In the genomic region with DNA sequence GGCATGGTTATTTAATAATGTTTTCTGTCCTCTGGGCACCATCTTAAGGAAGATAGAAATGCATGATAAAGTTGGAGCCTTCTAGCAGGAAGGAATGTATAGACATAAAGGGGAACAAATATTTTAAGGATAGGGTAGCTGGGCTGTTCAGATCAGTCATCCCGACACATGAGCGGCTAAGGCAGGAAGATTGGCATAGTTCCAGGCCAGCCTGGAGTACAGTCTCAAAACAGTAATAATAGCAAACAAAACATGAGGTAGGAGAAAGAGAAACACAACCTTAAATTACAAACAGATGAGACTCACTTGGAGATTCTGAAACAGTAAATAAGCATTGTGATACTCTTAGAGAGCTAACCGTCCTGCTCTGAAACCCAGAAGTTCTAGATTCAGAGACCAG, we compare ENCODE assay signal across 26 mouse cellular contexts.
DNase-seq lines count a peak whose midpoint lies in the region; ATAC-seq and TF ChIP-seq lines count a peak whose summit lies in the region.
"Had no signal": no experiment of that assay in that cellular context is flagged by ENCODE, and none has a peak within 500 bp of the region (broad histone marks: within the 10 kb centered on the region; RNA-seq: fewer than 3 reads in every experiment).

No protein-coding gene starts in this region.

- H3K36me3 ChIP-seq in lung, postnatal 0 days (ENCODE audit: insufficient read depth, low read length), result no peaks in the 10 kb centered on the region
- H3K36me3 ChIP-seq: stomach, embryonic 15.5 days had no signal

- no peak overlapping the region for H3K4me3 ChIP-seq in layer of hippocampus, adult 2 months
- H3K4me3 ChIP-seq in lung, postnatal 0 days (ENCODE audit: low read depth, low read length), result no peak overlapping the region
- H3K4me3 ChIP-seq: embryonic facial prominence, embryonic 15.5 days; forebrain, embryonic 12.5 days; limb, embryonic 12.5 days; midbrain, embryonic 13.5 days; stomach, embryonic 15.5 days had no signal

- no peaks in the 10 kb centered on the region for H3K27me3 ChIP-seq in lung, postnatal 0 days (replicated peaks; ENCODE audit: insufficient read depth, low read length)
- H3K27me3 ChIP-seq: embryonic facial prominence, embryonic 15.5 days; forebrain, embryonic 12.5 days; limb, embryonic 12.5 days; midbrain, embryonic 13.5 days; stomach, embryonic 15.5 days had no signal

- peak overlapping the region; percentile 92 for H3K27ac ChIP-seq in layer of hippocampus, adult 2 months
- no peak overlapping the region for H3K27ac ChIP-seq in lung, postnatal 0 days (ENCODE audit: low read length)
- H3K27ac ChIP-seq: embryonic facial prominence, embryonic 15.5 days; forebrain, embryonic 12.5 days; limb, embryonic 12.5 days; macrophage; midbrain, embryonic 13.5 days; stomach, embryonic 15.5 days had no signal

- no peak for ATAC-seq in lung, postnatal 0 days
- ATAC-seq: activated CD4-positive, CD25-positive, alpha-beta regulatory T cell, adult 4 months; forebrain, postnatal 0 days; hindbrain, embryonic 16.5 days; midbrain, embryonic 13.5 days had no signal

- 45% methylated on average over 3 of the region's 3 CpGs for WGBS in lung, postnatal 0 days

- H3K4me1 ChIP-seq in lung, postnatal 0 days (ENCODE audit: insufficient read depth, low read depth, low read length), result 0 out of 2 replicates have a peak, but pooled peaks cover under 1% of the 10 kb centered on the region
- H3K4me1 ChIP-seq: stomach, embryonic 15.5 days had no signal

- DNase-seq in heart, adult 11 months, result peak; percentile 75
- DNase-seq in heart, postnatal 4 days, result no peak
- no peak for DNase-seq in layer of hippocampus, adult 2 months (ENCODE audit: low spot score in 2 of 2)
- DNase-seq in layer of hippocampus, adult 11-12 months (ENCODE audit: low spot score), result no peak
- DNase-seq in lung, postnatal 36 days, result peak; percentile 21
- DNase-seq in lung, postnatal 0 days (ENCODE audit: low spot score), result no peak
- no peak for DNase-seq in thymus, postnatal 4 days
- DNase-seq: adrenal gland, adult 8-10 months; B cell, adult 2 months; cerebellum, adult 11-12 months; cerebellum, adult 9-11 months; forebrain, postnatal 0 days; gastrocnemius, postnatal 10 days; heart, postnatal 14 days; kidney, adult 18-20 months; lung, adult 2 months; right cerebral cortex, postnatal 25 days had no signal

- TF ChIP-seq EP300 in lung, postnatal 0 days (IDR thresholded peaks at IDR 0.05), result no peak

- H3K9me3 ChIP-seq in lung, postnatal 0 days (ENCODE audit: low read length), result no peaks in the 10 kb centered on the region
- H3K9me3 ChIP-seq: embryonic facial prominence, embryonic 15.5 days; forebrain, embryonic 12.5 days; limb, embryonic 12.5 days; midbrain, embryonic 13.5 days; stomach, embryonic 15.5 days had no signal

- no peak overlapping the region for H3K9ac ChIP-seq in lung, postnatal 0 days (replicated peaks; ENCODE audit: low read depth)
- H3K9ac ChIP-seq: embryonic facial prominence, embryonic 15.5 days; forebrain, embryonic 12.5 days; forebrain, postnatal 0 days; limb, embryonic 12.5 days; midbrain, embryonic 13.5 days; stomach, embryonic 15.5 days had no signal

- no peak overlapping the region for H3K4me2 ChIP-seq in lung, postnatal 0 days (replicated peaks; ENCODE audit: low read depth, low read length)
- H3K4me2 ChIP-seq: embryonic facial prominence, embryonic 15.5 days; forebrain, embryonic 12.5 days; limb, embryonic 12.5 days; liver, embryonic 11.5 days; midbrain, embryonic 13.5 days; stomach, embryonic 15.5 days had no signal

- no peak for TF ChIP-seq CTCF in layer of hippocampus, adult 2 months (conservative IDR thresholded peaks at IDR 0.05)
- no peak for TF ChIP-seq CTCF in lung, postnatal 0 days (IDR thresholded peaks at IDR 0.05)

Comparison
In these comparisons a context has a peak if more than half of its experiments do, and no peak if none do; other contexts are left out.
1. DNase-seq: peak in heart, adult 11 months (single experiment) and lung, postnatal 36 days (single experiment); none in heart, postnatal 4 days (single experiment), layer of hippocampus, adult 2 months (0 of 2), layer of hippocampus, adult 11-12 months (single experiment), lung, postnatal 0 days (single experiment) and thymus, postnatal 4 days (single experiment).